Mouse (Mus musculus) naive thymus-derived CD4-positive, alpha-beta T cell, adult 2 months (primary cell): ENCODE results near the gene Nlrp4a.
"Not testable (repeated sequence)": the region's sequence is repeated elsewhere in the genome, so short reads cannot be mapped to it uniquely, and the experiment has no call there.

Source experiments
- DNase-seq: peaks from one replicate; pipeline ENCODE4 v3.0.0-alpha.2; 2011; ENCODE audit warnings: low read depth

The Nlrp4a gene

DNA sequence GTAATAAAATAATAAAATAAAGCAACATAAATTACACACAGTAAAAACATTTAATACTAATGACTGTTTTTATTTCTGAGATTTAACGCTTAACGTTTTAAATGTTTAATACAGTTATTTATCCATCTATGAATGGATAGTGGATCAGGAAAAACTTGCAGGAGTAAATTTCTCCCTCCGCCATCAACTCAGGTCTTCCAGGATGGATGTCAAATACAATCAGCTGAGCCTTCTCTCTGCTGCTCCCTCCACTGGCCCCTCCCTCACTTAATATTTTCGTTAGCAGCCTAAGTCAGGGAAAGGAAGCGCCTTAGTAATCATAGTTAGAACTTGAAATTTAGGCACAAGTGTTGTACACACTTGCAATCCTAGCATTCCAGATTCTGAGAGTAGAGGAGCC is at the start of gene Nlrp4a:
TSS of gene Nlrp4a (plus strand) at position 301 of the 400 bp plus-strand sequence.
- DNase-seq, result no peak

DNA sequence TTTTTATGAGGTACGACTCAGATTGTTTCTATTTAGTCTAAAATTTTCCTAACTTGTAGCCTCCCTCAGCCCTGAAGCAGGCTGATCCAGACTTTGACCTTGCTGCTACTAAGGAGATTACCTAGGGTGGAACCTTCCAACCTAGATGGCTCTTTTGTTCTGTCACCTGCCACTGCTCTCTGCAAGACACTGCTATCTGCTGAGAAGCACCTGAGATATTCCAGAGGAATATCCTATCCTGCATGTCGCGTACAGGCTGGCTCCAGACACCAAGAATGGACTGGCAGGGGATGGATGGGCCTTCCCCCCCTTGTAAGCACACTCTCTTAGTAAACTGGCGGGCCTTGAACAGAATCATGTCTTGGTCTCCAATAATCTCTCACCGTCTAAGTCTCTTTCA is 48.2 kb upstream of the Nlrp4a start:
- DNase-seq, result not testable (repeated sequence)

DNA sequence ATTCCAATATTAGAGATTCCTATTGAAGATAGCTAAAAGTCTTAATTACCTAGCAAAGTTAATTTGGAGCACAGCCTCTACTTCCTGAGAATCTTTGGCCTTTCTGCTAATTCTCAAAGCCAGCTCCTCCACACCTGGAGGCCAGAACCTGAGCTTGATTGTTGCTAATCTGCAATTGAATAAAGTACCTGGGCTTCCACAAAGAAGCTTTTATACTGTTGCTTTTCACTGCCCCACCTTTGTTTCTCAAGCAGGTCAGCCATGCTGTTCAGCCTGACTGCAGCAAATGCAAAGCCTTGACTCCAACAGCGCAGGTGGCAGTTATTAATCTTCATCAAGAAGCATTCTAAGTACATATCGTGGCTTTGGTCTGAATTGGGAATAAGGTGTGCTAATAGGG is 43.8 kb upstream of the Nlrp4a start:
- not testable (repeated sequence) for DNase-seq

DNA sequence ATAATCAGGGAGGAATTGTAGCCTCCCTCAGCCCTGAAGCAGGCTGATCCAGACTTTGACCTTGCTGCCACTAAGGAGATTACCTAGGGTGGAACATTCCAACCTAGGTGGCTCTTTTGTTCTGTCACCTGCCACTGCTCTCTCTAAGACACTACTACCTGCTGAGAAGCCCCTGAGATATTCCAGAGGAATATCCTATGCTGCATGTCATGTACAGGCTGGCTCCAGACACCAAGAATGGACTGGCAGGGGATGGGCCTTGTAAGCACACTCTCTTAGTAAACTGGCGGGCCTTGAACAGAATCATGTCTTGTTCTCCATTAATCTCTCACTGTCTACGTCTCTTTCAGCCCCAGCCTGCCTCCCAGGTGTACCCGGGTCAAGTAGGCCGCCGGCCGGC is 43.1 kb upstream of the Nlrp4a start:
- not testable (repeated sequence) for DNase-seq

DNA sequence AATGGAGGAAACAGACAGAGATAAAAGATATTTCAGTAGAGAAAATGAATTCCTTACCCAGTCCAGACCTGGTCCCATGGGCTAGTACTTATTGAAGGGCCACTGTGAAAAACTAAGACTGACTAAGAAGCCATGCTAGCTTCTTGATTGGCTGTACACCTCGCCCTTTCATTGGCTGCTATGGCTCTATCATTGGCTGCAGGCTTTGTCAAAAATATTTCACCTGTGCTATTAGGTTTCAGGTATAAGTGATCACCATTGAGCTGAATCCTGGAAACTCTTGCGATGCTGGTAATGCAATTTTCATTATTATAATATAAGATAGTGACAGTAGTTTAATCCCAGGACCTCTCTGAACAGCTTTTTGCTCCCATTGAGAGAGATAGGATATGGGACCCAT is 31.3 kb upstream of the Nlrp4a start, which contains the start of gene Nlrp9c:
TSS of gene Nlrp9c (minus strand) at position 101 of the 400 bp plus-strand sequence.
- not testable (repeated sequence) for DNase-seq

DNA sequence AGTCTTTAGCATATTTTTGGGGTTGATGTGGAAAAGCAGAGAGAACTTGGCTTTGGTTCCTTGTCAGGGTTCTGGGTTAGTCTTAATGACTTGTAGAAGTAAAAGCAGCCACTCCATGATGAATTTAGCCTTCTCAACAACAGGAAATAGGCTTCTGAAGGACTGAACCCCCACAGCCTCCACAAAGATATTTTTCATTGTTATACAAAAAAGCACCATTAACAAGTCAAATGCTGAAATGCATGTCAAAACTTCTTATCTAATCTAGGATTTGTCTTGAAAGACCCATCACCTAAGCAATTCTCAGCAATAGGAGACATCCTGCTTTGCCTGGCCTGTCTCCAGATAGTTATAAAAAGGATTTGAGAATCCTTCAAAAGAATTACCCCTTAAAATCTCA is 41.8 kb downstream of the Nlrp4a start:
- DNase-seq, result no peak

DNA sequence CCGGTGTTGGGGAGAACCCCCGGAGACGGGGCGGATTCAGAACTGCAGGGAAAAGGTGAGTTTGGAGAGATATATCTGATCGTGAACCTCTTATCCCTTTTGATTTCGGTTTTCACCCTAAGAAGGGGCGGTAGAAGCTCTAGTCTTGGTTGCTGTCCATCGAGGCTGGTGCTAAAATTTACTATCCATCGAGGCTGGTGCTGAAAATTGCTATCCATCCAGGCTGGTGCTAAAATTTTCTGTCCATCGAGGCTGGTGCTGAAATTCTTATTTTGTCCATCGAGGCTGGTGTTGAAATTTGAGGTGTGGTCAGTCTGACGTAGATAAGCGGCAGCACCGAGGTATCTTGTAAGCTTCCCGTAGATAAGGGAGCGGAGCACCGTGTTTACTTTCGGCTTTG is 54.6 kb downstream of the Nlrp4a start:
- DNase-seq, result not testable (repeated sequence)
